Mouse (Mus musculus): Measurements from ENCODE around the gene Negr1.

- no peak for TF ChIP-seq EP300 (IDR thresholded peaks at IDR 0.05; ENCODE audit: low read depth)
- TF ChIP-seq CTCF (IDR thresholded peaks at IDR 0.05; ENCODE audit: low read depth), result no peak
These were observed 141.6 kb downstream of the Negr1 start for GRCm38 (mm10) chr3:156703241-156703640.

All from liver, postnatal 0 days (tissue).